Mouse (Mus musculus) small intestine, adult 2 months (tissue): ENCODE measurements at regions not wholly inside any gene's neighbourhood (a gene's known extent, or its start where the extent isn't known, plus 50 kb on each side); places are given as distances from the start of the nearest gene placed in this dataset.

Experiments
- CTCF ChIP-seq: fragments of 200-500 bp; IDR thresholded peaks from 2 replicates; pipeline ENCODE4 v1.5.1; 2012; ENCODE audit warnings: low read depth, mild to moderate bottlenecking, control low read depth, inconsistent platforms, low read length, moderate library complexity, mixed read lengths; ENCODE audit not compliant: insufficient replicate concordance, insufficient read length; ENCODE audit errors: extremely low read depth
- POLR2A ChIP-seq: fragments of 200-500 bp; IDR thresholded peaks from 2 replicates; pipeline ENCODE4 v1.6.1; 2012; ENCODE audit warnings: low read depth, mild to moderate bottlenecking, control low read depth, inconsistent platforms, low read length, moderate library complexity

GRCm38 (mm10) chr16:51041311-51041710 is 450.4 kb upstream of the Ccdc54 start:
- no peak for TF ChIP-seq CTCF
- TF ChIP-seq POLR2A = no peak
